Mouse (Mus musculus) liver, embryonic 15.5 days (tissue): Measurements from ENCODE around the gene Maf. TPM values are rescaled to one million over a fixed set of nuclear protein-coding genes. Genes with fewer than 3 reads are reported as not detected.

Source experiments
- ATAC-seq: fragments of 200-750 bp; cut with Nextera tagmentation; 2 replicates; pipeline ENCODE4 v1.8.0; 2017; ENCODE audit warnings: moderate number of reproducible peaks, mild to moderate bottlenecking, moderate library complexity; ENCODE audit not compliant: insufficient read depth
- H3K27ac ChIP-seq: fragments of 300-500 bp; sonication (generic); replicated peaks from 2 replicates; pipeline ENCODE4 v1.5.1; 2015; ENCODE audit warnings: mild to moderate bottlenecking, inconsistent platforms
- H3K27me3 ChIP-seq: fragments of 300-500 bp; sonication (generic); 2 replicates; pipeline ENCODE4 v1.6.1; 2015; ENCODE audit warnings: mild to moderate bottlenecking, inconsistent platforms
- H3K36me3 ChIP-seq: fragments of 300-500 bp; sonication (generic); replicated peaks from 2 replicates; pipeline ENCODE4 v1.6.1; 2015; ENCODE audit warnings: moderate library complexity, mild to moderate bottlenecking, inconsistent platforms
- H3K4me1 ChIP-seq: fragments of 300-500 bp; sonication (generic); replicated peaks from 2 replicates; pipeline ENCODE4 v1.6.1; 2015; ENCODE audit warnings: inconsistent platforms
- H3K4me2 ChIP-seq: fragments of 300-500 bp; sonication (generic); 2 replicates; pipeline ENCODE4 v1.6.1; 2015; ENCODE audit warnings: moderate library complexity, mild to moderate bottlenecking, inconsistent platforms
- H3K4me3 ChIP-seq: fragments of 300-500 bp; sonication (generic); replicated peaks from 2 replicates; pipeline ENCODE4 v1.5.1; 2015; ENCODE audit warnings: mild to moderate bottlenecking, inconsistent platforms
- H3K9ac ChIP-seq: fragments of 300-500 bp; sonication (generic); 2 replicates; pipeline ENCODE4 v1.6.1; 2015; ENCODE audit warnings: moderate library complexity, mild to moderate bottlenecking, inconsistent platforms
- H3K9me3 ChIP-seq: fragments of 300-500 bp; sonication (generic); replicated peaks from 2 replicates; pipeline ENCODE4 v1.6.1; 2016; ENCODE audit warnings: inconsistent platforms
- WGBS: fragments of 180-500 bp; shearing (Covaris S2); methylation state at CpG from one replicate; pipeline ENCODE4 v1.1.7; 2015; ENCODE audit warnings: mixed read lengths; ENCODE audit not compliant: insufficient replicate concordance; 5-methylcytosine and 5-hydroxymethylcytosine counted together
- polyA plus RNA-seq: library from polyadenylated mRNA; unstranded; fragments of >200 nt; fragmentation: Nextera tagmentation; extraction: Ambion mirVana; gene quantifications from 2 replicates; pipeline ENCODE4 v1.2.1, GENCODE M21; 2015

Gene Maf
- polyA plus RNA-seq, 1 experiment from 2014 or later, result 2.3 TPM

DNA sequence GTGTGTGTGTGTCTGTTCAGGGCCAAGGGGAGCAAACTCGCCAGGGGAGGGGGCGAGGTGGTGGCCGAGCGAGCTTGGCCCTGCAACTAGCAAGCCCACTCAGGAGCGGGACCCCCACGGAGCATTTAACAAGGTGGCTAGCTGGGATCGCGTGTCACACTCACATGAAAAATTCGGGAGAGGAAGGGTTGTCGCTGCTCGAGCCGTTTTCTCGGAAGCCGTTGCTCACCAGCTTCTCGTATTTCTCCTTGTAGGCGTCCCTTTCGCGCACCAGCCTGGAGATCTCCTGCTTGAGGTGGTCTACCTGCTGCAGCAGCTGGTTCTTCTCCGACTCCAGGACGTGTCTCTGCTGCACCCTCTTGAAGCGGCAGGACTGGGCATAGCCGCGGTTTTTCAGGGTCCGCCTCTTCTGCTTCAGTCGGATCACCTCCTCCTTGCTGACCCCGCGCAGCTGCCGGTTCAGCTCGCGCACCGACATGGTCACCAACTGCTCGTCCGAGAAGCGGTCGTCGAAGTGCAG is 1.9 kb downstream of the Maf start:
- under 1% methylated on average over 36 of the region's 36 CpGs for WGBS

DNA sequence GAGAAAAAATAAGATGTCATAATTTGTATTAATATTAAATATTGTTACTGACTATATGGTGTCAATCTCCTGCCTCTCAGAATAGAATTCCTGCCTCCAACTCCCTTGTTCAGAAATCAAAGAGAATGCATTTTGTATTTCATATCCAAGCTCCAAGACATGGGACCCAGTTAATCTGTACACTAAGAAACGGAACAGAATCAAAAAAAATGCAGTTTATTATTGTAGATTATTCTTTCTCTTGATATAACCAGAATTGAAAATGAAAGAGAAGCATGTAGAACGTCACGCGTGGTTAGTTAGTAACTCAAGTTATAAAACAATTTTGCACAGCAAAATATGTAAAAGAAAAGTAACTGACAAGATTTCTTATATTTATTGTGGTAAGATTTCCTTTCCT is 4.5 kb downstream of the Maf start:
- ATAC-seq, result no peak
- Histone ChIP-seq H3K36me3 (no peaks in the 10 kb centered on the region), H3K27ac (no peak overlapping the region), H3K4me2 (no peak overlapping the region), H3K4me3 (no peak overlapping the region), H3K27me3 (peaks cover 39% of the 10 kb centered on the region), H3K9me3 (no peaks in the 10 kb centered on the region), H3K9ac (no peak overlapping the region), H3K4me1 (no peaks in the 10 kb centered on the region; the same call in 1 of the 2 replicates)
- WGBS, result 65% methylated on average over 4 of the region's 4 CpGs

More for the DNA sequence above, 1.9 kb downstream of the Maf start:
- Histone ChIP-seq H3K9me3 (no peaks in the 10 kb centered on the region), H3K4me3 (peak overlapping the region; percentile 54), H3K9ac (no peak overlapping the region), H3K4me1 (no peaks in the 10 kb centered on the region; the same call in none of the 2 replicates), H3K27me3 (peaks cover 62% of the 10 kb centered on the region), H3K4me2 (peak overlapping the region; percentile 66), H3K27ac (no peak overlapping the region), H3K36me3 (no peaks in the 10 kb centered on the region)
- ATAC-seq, result no peak

DNA sequence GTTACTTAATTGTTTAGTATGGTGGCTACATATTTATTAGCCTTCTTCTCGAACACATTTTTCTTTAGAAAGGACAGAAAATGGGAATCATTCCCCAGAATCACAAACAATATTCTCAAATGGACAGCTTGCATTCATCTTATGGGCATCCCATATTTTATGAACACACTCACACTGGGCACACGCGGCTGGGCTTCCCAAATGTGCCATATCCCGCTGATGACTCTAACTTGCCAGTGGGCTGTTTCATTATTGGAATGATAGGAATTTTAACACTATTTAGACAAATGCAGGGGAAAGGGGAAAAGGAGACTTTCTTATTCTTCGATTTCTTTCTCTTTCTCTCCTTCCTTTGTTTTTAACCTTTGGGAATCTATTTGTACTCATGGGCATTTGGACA is 6.6 kb downstream of the Maf start:
- Histone ChIP-seq H3K4me1 (no peaks in the 10 kb centered on the region), H3K4me2 (no peak overlapping the region), H3K36me3 (no peaks in the 10 kb centered on the region), H3K9me3 (no peaks in the 10 kb centered on the region), H3K27ac (no peak overlapping the region), H3K27me3 (peaks cover 19% of the 10 kb centered on the region), H3K9ac (no peak overlapping the region), H3K4me3 (no peak overlapping the region)
- no peak for ATAC-seq
- 68% methylated on average over 5 of the region's 5 CpGs for WGBS

DNA sequence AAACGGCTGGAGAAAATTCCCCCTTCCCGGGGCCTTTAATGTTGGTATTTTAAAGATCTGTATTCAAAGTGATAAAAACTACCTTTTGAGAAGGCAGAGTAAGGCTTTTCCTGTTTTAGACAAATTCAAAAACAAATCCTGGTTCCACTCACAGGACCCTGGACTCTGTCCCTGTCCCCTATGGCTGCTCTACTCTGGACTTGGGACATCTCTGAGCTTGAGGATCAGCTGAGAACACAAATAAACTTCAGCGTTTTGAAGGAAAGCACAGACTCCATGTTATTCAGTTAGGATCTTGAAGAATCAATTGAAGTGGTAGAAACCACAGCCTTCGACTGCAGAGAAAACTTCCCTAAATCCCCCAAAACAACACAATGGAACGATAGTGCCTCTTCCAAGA is 8.4 kb downstream of the Maf start:
- 36% methylated on average over 5 of the region's 5 CpGs for WGBS
- H3K36me3 ChIP-seq, result no peaks in the 10 kb centered on the region
- 0 out of 2 replicates have a peak, but pooled peaks cover under 1% of the 10 kb centered on the region for H3K27me3 ChIP-seq
- no peak overlapping the region for H3K4me3 ChIP-seq
- H3K4me2 ChIP-seq, result no peak overlapping the region
- no peak overlapping the region for H3K9ac ChIP-seq
- no peaks in the 10 kb centered on the region for H3K4me1 ChIP-seq
- no peak overlapping the region for H3K27ac ChIP-seq
- no peak for ATAC-seq
- no peaks in the 10 kb centered on the region for H3K9me3 ChIP-seq

DNA sequence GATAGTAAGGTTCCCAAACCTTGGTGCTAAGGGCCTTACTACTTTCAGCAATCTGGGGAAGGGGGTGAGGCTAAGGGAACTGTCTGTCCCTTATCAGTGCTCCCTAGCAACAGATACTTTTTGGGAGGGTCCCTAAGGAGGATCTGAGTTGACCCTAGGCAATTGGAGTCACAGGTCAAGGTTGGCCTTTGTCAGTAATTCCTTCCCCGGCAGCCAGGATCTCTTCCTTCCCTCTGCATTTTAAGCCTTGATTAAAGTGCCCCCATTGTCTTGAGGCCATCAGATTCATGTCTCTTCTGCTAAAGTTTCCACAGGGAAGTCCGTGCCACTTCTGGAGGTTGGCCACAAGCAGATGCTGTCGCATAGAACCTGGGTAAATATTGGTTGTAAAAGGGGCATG is 10.2 kb downstream of the Maf start:
- Histone ChIP-seq H3K27ac (no peak overlapping the region), H3K4me2 (no peak overlapping the region)

DNA sequence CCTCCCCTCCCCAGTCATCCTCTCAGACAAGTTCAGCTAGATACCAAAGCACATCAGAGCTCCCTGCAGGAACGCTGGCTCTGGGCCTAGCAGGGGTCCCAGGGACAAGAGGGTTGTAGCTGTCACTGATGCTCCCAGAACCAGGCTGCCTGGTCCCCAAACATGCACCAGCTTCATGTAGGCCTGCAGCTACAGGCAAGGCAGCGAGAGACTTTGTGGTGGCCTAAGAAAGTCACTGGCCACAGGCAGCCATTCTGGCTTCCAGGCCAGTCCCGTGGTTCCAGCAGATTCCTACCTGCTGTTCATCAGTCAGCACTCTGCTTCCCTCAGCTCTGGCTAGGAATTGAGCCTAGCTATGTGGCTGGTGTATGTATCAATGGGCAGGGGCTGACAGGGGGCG is 10.9 kb downstream of the Maf start:
- H3K4me2 ChIP-seq, result no peak overlapping the region
- WGBS, result 66% methylated on average over 4 of the region's 4 CpGs
- H3K4me1 ChIP-seq, result no peaks in the 10 kb centered on the region
- H3K9me3 ChIP-seq, result no peaks in the 10 kb centered on the region
- H3K27ac ChIP-seq, result no peak overlapping the region
- no peak for ATAC-seq
- no peak overlapping the region for H3K9ac ChIP-seq
- H3K36me3 ChIP-seq, result no peaks in the 10 kb centered on the region
- H3K4me3 ChIP-seq, result no peak overlapping the region
- no peaks in the 10 kb centered on the region for H3K27me3 ChIP-seq

More for the DNA sequence above, 10.2 kb downstream of the Maf start:
- H3K27me3 ChIP-seq, result no peaks in the 10 kb centered on the region
- H3K9me3 ChIP-seq, result no peaks in the 10 kb centered on the region
- no peak for ATAC-seq
- H3K9ac ChIP-seq, result no peak overlapping the region
- H3K4me1 ChIP-seq, result no peaks in the 10 kb centered on the region
- H3K36me3 ChIP-seq, result no peaks in the 10 kb centered on the region
- WGBS, result 40% methylated on average over 3 of the region's 3 CpGs
- no peak overlapping the region for H3K4me3 ChIP-seq

DNA sequence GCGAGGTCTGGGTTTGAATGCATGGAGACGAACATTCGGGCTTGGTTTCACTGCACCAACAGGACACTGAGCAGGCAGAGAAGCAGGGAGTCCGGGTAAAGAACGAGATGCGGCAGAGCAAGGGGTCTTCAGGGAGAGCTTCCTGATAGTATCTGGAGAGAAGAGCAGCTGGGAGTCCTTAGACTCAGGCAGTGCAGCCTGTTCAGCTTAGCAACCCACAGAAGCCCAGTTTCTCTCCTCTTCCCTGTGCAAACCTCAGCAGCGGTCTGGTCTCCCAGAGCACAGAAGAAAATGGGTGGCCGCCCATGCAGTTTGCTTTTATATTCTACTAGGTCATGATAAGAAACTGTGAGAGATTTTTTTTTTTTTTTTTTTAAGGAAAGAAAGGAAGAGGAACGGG is 20.2 kb downstream of the Maf start:
- H3K9me3 ChIP-seq, result no peaks in the 10 kb centered on the region
- no peak overlapping the region for H3K9ac ChIP-seq
- ATAC-seq, result no peak
- no peaks in the 10 kb centered on the region for H3K27me3 ChIP-seq
- 51% methylated on average over 9 of the region's 9 CpGs for WGBS
- H3K4me3 ChIP-seq, result no peak overlapping the region
- H3K36me3 ChIP-seq, result no peaks in the 10 kb centered on the region
- H3K4me1 ChIP-seq, result no peaks in the 10 kb centered on the region
- no peak overlapping the region for H3K4me2 ChIP-seq
- H3K27ac ChIP-seq, result no peak overlapping the region

DNA sequence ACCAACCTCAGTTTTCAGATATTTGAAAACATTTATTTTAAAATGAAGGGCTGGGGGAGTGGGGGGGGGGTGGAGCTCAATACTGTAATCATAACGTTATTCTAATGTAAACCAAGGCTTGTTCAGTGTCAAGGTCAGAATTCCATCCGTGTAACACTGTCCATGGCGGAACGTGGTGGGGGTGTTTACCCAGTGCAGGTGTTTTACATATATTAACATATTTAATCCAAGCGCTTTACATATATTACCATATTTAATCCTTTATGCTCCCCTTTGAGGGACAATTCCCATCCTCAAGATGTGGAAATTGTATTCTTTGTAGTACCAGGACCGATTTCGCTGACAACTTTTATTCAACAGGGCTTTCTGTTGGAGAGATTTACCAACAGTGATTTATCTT is 24.3 kb downstream of the Maf start:
- no peaks in the 10 kb centered on the region for H3K36me3 ChIP-seq
- H3K27ac ChIP-seq, result no peak overlapping the region
- H3K4me3 ChIP-seq, result no peak overlapping the region
- 60% methylated on average over 7 of the region's 7 CpGs for WGBS
- no peaks in the 10 kb centered on the region for H3K27me3 ChIP-seq
- H3K4me1 ChIP-seq, result no peaks in the 10 kb centered on the region
- no peak for ATAC-seq
- no peak overlapping the region for H3K4me2 ChIP-seq
- no peaks in the 10 kb centered on the region for H3K9me3 ChIP-seq
- H3K9ac ChIP-seq, result no peak overlapping the region

DNA sequence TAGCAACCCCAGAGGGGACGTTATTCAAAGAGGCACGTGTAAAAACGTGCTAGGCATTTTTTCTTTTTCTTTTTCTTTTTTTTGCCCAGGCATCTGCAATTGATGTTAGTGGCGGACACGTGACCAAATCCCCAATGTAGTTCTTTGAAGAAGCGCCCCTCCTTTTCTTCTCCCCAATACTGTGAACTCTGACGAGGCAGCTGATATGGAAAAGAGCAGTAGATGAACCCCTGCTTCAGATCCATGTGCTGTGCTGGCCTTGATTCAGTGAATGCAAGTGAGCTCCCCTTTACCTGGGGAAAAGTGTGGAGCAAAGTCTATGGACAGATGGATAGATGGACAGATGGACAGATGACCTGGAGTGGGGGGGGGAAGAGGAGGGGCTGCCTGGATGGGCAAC is 28.1 kb downstream of the Maf start:
- Histone ChIP-seq H3K4me1 (no peaks in the 10 kb centered on the region), H3K27ac (no peak overlapping the region), H3K27me3 (no peaks in the 10 kb centered on the region), H3K4me3 (no peak overlapping the region), H3K36me3 (no peaks in the 10 kb centered on the region), H3K9me3 (no peaks in the 10 kb centered on the region), H3K9ac (no peak overlapping the region), H3K4me2 (no peak overlapping the region)
- 55% methylated on average over 7 of the region's 7 CpGs for WGBS
- ATAC-seq, result no peak

DNA sequence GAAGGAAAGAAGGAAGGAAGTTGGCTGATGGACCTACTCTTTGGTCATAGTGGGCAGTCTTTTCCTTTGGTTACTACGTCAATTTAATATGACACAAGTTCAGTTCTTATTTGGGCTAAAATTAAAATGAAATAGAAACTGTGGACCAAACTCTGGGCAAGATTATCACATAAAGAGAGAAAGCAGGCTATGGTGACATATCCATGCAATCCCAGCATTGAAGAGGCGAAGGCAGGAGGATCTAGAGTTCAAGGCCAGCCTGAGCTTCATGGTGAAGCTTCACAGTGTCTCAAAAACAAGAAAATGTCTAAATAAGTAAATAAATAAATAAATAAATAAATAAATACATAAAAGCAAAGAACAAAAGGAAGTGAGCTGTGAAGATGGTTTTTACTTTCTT is 42.7 kb downstream of the Maf start:
- Histone ChIP-seq H3K4me3 (no peak overlapping the region), H3K36me3 (no peaks in the 10 kb centered on the region), H3K9me3 (no peaks in the 10 kb centered on the region), H3K27ac (no peak overlapping the region), H3K9ac (no peak overlapping the region), H3K4me2 (no peak overlapping the region), H3K27me3 (no peaks in the 10 kb centered on the region), H3K4me1 (no peaks in the 10 kb centered on the region)
- 73% methylated on average over 2 of the region's 2 CpGs for WGBS
- no peak for ATAC-seq

DNA sequence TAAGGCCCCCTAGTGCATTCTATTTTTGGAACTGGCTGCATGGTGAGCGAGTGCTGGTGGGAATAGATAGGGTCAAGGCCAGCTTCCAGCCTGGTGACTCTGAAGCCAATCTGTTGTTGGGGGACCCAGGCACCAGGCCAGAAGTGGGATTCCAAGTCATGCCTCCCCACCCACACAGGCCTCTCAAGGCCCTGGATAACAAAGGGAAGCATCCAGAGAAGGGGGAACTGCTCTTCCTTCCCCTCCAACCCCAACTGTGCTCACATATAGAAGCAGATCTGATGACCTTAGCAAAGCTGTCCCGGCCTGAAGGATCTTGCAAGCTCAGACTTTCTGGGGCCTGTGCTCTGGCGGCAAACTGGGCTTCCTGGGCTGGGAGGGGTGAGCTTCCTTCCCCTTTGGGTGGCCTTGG is 57.5 kb downstream of the Maf start:
- Histone ChIP-seq H3K36me3 (no peaks in the 10 kb centered on the region), H3K4me2 (no peak overlapping the region), H3K9ac (no peak overlapping the region), H3K27ac (no peak overlapping the region), H3K27me3 (no peaks in the 10 kb centered on the region), H3K4me1 (no peaks in the 10 kb centered on the region), H3K9me3 (no peaks in the 10 kb centered on the region), H3K4me3 (no peak overlapping the region)
- WGBS, result 22% methylated on average over 3 of the region's 3 CpGs
- ATAC-seq, result peak; percentile 81

DNA sequence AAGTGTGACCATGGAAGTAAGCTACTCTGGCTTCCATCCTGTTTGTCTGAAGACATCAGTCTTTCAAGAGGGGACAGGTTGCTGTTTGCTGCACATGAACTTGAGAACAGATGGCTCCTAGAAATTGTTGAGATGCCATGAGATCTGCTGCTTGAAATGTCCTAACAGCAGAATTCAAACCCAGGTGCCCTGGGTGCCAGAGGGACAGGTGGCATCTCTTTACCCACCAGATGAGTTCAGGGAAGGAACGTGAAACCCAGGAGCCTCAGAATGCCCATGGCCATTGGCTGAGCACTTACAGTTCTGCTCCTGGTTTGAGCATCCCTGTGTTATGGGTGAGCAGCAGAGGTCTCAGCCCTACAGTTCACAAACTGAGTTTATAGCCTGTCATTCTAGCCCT is 62.5 kb downstream of the Maf start:
- no peaks in the 10 kb centered on the region for H3K4me1 ChIP-seq
- 36% methylated on average over 1 of the region's 1 CpGs for WGBS
- no peak for ATAC-seq
- H3K9me3 ChIP-seq, result no peaks in the 10 kb centered on the region
- no peaks in the 10 kb centered on the region for H3K36me3 ChIP-seq
- no peak overlapping the region for H3K27ac ChIP-seq
- H3K9ac ChIP-seq, result no peak overlapping the region
- H3K27me3 ChIP-seq, result no peaks in the 10 kb centered on the region
- H3K4me3 ChIP-seq, result no peak overlapping the region
- H3K4me2 ChIP-seq, result no peak overlapping the region
